Mouse (Mus musculus): ENCODE data around the gene Gm21981. TPM values are rescaled to one million over a fixed set of nuclear protein-coding genes. Genes with fewer than 3 reads are reported as not detected.
A peak's percentile ranks its signal among the peaks of the same experiment; 100 is the strongest.

Gene Gm21981
- total RNA-seq (2021) (under 1 TPM; 0.43 to 0.86 TPM), polyA plus RNA-seq (2012; rRNA removed) (0.44 and 1.1 TPM in 2 replicates)
- long read RNA-seq = 0 reads

DNA sequence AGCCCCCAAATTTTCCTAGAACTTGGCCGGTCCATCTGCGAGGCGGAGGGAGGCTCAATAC lies at the start of gene Gm21981:
Gene Gm21981, minus strand, starts transcription at position 14 of the 61 bp plus-strand sequence.
- DNase-seq = no peak

DNA sequence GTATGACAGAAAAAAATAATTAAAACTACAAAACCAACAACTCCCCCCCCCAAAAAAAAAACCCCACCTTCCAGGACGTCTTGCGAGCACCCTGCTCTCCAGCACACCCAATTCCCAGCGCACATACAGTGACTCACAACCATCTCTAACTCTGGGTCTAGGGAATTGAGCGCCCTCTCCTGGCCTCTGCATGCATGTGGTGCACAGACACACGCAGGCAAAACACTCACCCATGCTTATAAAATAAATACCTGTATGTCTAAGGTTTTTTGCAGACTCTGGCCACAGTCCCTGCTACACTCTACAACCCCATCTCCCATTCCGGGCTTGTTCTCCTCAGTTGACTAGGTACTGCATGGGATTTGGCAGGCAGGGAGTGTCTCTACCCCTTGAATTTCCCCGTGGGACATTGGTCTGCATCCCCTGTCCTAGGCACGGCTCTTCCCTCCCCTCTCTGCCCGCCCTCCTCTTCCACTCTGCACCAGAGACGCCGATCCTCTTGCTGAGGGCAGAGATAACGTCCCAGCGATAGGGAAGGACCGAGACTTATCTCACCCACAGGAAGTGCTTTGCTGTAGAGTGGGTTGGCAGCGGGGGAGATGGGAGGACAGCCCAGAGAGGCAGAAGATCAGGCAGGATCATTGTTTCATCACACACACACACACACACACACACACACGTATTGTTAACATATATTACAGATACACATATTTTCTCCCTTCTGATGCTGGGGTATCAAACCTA lies 48.9 kb upstream of the Gm21981 start:
- DNase-seq = no peak

DNA sequence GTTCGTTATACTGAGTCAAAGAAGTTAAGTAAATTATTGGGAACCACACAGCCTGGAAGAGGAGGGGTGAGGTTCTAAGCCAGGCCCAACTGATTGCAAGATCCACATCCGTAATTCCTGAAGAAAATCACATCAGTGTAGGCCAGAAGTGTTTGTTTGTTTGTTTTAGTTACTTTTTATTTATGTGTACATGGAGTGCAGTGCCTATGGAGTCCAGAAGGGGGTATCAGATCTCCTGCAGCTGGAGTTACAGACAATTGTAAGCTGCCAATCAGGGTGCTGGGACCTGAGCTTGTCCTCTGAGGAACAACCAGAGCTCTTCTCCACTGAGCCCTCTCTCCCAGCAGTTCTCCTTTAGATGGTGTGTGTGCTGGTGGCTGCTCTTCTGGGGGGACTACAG lies 45.9 kb upstream of the Gm21981 start:
- no peak for DNase-seq

DNA sequence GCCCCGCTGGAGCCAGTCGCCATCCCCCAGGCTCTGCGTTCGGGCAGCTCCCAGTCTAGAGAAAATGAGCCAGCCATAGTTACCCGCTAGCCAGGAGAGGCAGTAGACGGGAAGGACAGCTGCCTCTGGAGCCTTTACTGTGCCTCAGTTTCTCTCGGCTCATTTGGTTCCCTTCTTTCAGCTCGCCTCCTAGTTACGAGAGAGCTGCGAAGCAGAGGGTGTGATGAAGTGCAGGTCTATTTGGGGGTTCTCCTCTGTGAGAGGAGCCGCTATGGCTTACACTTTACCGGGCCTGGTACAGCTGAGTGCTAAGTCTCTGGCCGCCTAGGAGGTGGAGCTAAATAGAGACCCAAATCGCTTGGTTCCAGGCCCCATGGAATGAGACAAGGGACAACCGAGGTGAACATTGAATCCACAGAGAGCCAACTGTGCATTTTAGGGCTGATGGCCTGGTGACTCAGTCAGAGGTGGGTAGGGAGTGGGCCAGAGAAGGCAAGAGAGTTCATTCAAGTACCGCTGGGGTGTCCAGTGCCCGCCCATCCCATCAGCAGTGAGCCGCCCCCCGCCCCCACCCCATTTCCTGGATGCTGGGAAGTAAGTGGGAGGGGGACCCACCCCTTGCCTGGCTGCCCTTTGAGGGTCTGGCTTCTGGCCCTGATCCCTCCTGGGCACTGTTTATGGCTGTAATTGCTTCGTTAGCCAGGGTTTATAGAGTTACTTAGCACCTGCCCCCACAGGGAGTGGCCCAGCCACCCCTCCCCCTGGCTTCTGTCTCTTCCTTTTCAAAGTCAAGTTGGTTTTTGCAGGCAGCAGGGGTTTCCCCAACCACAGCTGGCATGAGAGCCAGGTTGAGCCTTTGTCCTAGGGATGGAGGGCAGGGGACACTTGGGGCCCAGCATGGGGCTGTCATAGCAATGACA lies 44.9 kb upstream of the Gm21981 start:
- DNase-seq = no peak

DNA sequence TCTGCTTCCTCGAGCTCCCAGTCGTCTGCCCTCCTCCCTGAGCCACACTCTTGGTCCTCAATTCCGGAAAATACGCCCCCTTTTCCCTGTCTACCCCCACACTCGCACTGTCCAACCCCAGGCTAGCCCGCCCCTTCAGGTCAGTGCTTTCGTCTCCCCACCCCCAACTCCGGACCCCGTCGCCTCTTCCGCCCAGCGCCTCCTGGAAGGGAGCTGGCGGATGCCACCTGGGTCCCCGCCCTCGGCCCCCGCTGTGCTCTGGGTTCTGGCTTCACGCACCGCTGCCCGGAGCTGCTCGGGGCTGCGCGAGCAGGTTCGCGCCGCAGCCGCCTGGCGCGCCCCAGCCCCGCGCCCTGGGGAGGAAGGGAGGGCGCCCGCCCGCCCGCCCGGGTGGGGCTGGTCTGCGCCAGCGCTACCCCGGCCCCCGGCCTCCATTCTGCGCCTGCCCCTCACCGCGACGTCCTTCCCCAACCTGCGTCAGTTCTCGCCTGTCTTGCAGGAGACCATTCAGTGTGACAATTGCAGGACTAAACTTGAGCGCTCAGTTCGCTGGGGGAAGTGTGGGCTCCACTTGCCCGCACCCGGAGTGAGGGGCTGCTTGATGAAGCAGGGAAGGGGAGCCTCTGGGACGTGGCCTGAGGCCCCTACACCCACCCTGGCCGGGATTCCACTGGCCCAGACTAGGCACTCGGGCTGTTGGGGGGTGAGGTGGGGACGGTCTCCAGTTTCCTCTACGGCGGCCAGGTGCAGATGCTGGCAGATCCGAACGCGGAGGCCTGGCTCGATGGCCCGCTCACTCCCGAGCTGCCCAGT lies 44.0 kb upstream of the Gm21981 start:
- no peak for DNase-seq

DNA sequence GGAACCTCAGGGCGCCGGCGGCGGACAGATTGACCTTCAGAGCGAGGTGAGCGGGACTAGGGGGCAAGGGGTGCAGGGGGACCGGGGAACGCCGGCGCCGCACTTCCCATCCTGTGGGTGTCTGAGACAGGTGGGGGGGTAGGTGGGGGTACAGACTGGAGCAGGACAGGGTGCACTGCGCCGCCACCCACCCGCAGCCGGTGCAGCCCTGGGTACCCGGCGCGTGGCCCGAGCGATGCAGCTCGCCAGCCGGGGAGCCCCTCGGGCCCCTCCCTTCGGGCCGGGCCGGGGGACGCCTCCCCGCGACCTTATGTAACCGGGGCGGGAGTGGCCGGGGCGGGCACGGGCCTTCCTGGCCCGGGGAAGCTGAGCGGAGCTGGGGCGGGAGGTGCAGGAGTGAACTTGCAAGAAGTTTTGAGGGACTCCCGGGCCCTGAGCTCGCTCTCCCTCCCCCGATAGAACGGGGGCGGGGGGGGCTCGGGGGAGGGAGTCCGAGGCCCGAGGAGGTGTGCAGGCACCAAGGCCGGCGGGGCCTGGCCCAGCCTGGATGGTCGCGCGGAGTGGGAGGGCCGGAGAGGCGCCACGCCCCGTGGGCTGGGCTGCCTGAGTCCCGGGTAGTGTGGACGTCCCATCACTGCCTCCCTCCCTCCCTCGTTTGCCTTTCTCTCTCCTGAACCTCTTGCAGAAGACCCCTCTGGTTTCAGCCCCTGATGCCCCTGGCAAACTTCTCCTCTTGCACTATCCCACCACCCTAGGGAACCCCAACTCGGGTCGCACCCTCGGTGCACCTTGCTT lies 43.2 kb upstream of the Gm21981 start:
- DNase-seq = peak; percentile 96

DNA sequence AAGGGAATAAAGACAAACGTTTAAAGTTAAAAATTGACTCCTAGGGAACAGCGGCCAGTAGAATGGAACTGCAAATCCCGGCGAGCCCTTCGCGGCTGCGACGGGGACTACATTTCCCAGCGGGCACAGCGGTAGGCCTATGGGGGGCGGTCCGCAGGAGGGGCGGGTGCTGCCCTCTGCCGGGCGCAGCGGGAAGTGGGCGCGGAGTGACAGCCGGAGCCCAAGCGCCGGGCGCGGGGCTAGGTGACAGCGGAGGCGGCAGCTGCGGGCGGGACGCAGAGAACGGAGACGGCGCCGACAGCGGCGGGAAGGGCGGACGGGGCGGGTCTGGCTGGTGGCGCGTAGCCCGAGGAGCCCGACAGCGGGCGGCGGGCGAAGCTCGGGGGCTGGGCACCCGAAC lies 42.6 kb upstream of the Gm21981 start, which contains the start of gene Tfeb:
Gene Tfeb, plus strand, starts transcription at position 175 of the 400 bp plus-strand sequence.
- DNase-seq = peak; percentile 98

DNA sequence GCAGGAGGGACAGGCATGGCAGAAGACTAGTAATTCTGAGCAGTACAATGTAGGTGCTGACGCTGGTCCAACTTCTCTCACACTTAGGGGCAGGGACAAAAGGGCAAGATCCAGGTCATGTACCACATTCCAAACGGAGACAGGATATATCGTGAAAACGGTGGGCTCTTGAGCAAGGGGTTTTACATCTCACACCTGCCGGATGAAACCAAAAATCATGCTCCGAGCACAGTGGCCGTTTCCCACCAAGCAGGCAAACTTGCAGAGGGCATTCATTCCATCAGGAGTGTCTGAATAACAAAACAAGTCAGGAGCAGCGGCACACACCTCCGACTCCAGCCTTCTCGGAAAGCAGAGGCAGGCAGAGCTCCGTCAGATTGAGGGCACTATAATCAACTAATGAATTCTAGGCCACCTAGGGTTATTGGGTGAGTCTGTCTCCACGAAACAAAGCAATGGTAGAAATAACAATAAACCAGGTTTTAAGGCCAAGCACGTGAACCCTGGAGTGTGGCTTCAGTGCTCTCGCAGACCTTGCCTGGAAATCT lies 41.4 kb upstream of the Gm21981 start:
- no peak for DNase-seq

DNA sequence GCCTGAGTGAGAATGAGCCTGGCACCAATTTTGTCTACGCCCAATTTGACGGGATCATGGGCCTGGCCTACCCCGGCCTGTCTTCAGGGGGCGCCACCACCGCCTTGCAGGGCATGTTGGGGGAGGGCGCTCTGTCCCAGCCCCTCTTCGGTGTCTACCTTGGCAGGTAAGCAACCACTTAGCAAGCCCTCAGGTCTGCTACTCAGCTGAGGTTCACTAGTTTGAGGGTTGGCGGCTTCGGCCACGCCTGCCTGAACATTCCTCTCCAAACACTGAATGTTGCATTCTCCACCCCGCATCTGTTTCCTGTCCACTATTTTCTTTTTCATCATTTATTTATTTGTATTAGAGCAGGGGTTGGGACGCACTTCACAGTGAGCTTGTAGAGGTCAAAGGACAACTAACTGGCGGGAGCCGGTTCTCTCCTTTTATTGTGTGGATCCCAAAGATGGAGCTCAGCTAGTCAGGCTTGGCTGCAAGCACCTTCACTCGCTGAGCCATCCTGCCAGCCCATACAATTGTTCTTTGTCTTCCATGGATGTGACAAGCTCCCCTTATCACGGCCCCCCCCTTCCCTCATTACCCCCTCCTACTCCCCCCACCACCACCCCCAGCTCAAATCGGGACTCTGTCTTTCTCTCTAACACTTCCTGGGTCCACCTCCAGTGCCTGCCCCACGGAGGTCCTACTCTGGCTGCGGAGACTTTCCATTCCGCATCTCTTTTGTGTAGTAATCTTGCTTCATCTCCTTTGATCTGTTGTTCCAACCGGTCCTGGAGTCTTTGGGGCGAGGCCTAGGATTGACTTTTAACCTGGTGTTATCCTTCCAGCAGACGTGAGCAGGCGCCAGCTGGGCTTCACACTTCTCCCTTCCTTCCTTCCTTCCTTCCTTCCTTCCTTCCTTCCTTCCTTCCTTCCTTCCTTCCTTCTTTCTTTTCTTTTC lies 36.6 kb upstream of the Gm21981 start:
- no peak for DNase-seq

DNA sequence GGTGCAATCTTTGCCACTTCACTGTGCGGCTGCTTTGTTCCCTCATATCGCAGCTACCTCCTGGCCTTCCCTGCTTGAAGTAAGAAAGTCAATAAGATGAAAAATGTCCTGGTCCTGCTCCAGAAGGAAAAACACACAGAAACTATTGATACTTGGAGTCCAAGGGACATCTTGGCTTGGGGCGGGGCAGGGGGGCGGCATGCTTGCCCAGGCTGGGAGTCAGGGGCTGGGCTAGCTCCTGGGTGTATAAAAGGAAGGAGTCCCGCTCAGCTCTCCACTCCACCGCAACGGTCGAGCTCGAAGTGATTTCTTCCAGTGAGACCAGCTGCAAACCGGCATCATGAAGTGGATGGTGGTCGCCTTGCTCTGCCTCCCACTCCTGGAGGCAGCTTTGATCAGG lies 32.3 kb upstream of the Gm21981 start, which contains the start of gene Pgc:
Gene Pgc, plus strand, starts transcription at position 277 of the 400 bp plus-strand sequence.
- DNase-seq = no peak

DNA sequence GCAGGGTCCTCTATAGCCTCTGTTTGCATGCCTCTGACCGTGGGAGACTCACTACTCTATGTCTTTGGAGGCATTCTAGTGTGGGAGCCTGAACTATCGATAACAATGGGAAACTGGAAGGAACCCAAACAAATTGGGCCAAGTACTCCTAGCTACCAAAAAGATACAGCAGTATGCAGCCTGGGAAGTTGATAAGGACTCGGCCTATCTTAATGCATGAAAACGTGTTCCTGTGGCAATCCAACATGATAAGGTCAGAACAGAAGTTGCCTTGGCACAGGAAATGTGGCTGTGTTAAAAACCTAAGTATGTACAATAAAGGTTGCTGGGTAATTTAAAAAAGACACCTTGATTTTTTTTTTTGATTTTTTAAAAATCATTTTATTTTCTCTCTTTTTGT lies 26.9 kb upstream of the Gm21981 start:
- no peak for DNase-seq

DNA sequence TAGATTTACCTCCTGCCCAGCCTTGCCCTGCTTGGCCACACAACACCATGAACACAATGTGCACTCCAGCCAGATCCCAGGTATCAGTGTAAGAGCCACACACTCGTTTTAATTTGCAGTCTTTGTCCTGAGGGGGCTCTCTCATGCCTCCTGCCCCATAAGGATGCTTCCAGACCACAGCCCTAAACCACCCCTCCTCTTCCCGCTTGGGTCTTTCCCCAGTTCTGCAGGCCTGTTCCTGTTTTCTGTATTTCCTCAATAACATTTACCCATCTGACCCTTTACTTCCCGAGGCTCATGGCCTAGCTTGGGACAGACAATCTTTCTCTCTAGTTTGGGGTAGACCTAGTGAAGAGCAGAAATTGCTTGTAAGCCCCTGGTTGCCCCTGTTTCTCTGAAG lies 20.8 kb upstream of the Gm21981 start:
- no peak for DNase-seq

DNA sequence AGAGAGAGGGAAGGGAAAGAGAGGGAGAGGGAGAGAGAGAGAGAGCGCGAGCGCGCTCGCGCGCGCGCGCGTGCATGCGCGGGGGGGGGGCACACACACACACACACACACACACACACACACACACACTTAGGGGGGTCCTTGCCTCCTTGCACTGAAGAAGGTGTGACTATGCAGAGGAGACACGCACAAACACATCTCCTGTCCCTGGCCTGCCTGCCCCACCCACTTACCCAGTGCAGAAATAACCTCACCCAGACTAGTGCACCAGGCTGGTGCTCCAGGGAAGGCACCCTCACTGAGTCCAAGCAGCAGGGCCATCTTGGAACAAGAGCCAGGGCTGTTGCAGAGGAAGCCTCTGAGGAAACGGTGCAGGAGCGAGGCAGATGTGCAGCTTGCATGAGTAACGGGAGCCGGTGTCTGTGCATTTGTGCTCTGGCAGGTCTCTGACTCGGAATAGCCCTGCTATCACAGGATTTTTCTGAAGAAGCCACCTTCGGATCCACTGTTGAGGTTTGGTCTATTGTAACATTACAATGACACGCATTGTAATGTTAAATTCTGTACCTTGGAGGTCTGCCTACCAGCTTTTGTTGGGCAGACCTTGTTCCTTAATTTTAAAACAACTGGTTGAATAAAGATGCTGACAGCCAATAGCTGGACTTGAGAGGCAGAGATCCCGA lies 18.8 kb upstream of the Gm21981 start:
- DNase-seq = no peak

DNA sequence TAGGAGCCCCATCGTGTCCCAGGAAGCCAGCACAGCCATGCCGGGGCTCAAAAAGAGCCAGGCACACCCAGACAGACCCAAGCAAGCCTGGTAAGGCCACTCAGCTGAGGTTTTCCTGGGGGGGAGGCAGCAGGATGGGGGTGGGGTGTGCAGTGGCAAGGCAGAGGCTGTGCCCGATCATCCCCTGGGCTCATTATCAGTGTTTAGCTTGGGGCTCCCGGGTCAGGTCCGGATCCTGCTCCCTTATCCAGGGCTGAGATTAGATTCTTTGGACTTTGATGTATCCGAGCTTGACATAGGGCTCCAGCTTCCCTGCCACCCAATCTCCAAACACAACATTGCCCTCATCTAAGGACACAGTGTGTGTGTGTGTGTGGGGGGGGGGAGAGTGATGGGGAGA lies 17.6 kb upstream of the Gm21981 start:
- no peak for DNase-seq

DNA sequence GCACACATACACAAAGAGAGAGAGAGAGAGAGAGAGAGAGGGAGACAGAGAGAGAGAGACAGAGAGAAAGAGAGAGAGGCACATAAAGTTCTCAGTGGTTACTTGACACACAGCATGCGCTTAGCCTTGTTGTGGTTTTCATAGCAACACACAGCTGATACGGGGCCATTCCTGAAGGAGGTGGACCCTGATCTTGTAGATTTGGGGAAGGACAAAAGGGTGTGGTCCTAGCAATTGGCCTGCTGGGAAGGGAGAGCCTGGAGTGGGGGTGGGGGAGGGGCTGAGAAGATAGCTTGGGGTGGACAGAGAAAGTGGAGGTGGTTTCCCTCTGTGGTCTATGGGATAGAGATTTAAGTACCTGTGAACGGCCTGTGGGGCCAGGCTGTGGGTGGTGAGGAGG lies 15.8 kb upstream of the Gm21981 start:
- DNase-seq = no peak

DNA sequence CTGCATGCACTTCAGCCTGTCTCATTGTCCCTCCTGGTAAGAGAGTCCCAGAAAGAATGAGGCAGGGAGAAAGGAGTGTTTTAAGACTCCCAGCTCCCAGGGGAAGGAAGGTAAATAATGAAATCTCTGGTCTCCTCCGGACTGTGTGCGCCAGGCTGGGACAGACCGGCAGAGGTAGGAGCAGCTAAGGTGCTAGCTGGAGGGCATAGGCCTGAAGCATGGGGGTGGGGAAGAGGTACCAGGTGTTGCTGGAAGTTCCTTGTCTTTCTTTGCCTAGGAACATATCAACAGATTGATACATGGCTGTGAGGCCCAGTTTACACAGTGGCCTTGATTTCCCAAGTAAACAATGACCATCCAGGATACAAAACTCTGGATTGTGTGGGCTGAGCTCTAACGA lies 14.7 kb upstream of the Gm21981 start:
- DNase-seq = no peak

DNA sequence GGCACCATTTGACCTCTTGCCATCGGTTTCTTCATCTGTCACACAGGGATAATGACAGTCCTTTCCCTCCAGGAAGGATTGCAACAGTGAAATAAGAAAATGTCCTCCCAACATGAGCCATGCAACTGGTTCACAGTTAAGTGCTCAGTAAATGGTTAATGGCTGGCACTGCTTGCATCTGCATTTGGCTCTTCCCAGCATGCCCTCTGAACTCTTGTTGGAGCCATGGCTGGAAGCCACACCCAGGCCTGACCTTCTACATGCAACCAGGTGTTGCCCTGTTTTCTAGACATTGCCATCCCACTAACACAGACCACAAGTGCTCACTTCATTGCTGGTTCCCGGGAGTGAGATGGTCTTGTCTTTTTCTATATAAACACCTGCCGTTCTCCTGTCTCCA lies 13.7 kb upstream of the Gm21981 start:
- no peak for DNase-seq

DNA sequence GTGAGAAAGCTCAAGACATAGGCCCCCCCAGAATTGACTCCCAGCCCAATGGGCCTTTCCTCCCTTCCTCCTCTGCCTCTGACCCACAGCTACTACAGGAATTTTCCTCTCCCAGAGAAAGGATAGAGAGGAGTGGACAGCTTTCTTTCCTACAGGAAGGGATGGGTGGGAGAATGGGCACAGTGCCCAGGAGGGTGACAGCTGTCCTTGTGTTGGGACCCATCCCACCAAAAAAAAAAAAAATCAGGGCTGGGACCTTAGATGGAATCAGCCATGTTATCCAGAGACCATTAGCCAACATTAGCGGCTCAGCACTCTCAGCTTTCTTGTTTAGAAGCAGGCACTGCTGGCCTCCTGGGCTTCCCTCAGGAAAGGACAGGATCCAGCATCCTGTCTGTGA lies 11.9 kb upstream of the Gm21981 start:
- no peak for DNase-seq

DNA sequence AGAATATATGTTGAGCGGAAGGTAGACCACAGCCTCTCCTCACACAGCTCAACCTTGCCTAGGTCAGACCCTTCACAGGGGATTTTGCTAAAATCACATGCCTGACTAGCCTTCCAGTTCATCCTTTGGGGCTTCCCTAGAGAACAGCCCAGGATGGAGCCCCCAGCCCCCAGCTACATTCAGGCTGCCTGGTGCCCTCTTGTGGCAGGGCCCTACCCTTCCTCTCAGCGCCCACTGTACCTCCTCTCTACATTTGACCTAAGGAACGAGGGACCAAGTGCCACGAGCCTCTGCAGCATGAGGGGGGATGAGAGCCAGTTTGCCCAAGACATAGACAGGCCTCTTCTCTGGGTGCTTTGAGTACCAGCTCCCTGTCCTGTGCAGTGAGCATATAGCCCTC lies 10.4 kb upstream of the Gm21981 start:
- no peak for DNase-seq

DNA sequence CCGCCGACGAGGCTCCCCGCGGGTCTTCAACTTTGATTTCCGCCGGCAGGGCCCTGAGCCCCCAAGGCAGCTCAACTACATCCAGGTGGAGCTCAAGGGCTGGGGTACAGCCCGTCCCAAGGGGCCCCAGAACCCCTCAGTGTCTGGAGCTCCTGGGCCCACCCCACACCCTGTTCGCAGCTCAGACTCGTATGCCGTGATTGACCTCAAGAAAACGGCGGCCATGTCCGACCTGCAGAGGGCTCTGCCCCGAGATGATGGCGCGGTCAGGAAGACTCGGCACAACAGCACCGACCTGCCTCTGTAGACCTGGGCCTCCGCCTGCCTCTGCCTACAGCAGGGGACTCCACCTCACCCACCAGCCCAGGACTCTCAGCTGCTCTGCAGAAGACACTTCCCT lies 9.3 kb upstream of the Gm21981 start:
- DNase-seq = no peak
